Mouse (Mus musculus) spleen, adult 2 months (tissue): ENCODE data around the gene Clip1. TPM values are rescaled to one million over a fixed set of nuclear protein-coding genes. Genes with fewer than 3 reads are reported as not detected.
A peak's percentile ranks its signal among the peaks of the same experiment; 100 is the strongest.

Source experiments
- DNase-seq, 2 experiments: peaks; one replicate each; pipeline versions ENCODE4 v3.0.0 to v3.0.0-alpha.2; 2012 to 2021; ENCODE audit warnings: low spot score in 2 of 2, low read depth in 1 of 2
- H3K27ac ChIP-seq: fragments of 200-500 bp; 2 replicates; pipeline ENCODE4 v1.5.1; 2012; ENCODE audit warnings: low read length, inconsistent platforms; ENCODE audit not compliant: insufficient read depth
- H3K27me3 ChIP-seq: fragments of 200-500 bp; 2 replicates; pipeline ENCODE4 v1.6.1; 2012; ENCODE audit warnings: mild to moderate bottlenecking, moderate library complexity, low read length, inconsistent platforms; ENCODE audit not compliant: control insufficient read depth, insufficient read depth
- H3K36me3 ChIP-seq: fragments of 200-500 bp; 2 replicates; pipeline ENCODE4 v1.6.1; 2012; ENCODE audit warnings: mild to moderate bottlenecking, low read length, inconsistent platforms; ENCODE audit not compliant: control insufficient read depth, insufficient read depth
- H3K4me1 ChIP-seq: fragments of 200-500 bp; 2 replicates; pipeline ENCODE4 v1.6.1; 2011; ENCODE audit warnings: inconsistent platforms; ENCODE audit not compliant: control insufficient read depth, insufficient read depth, insufficient read length
- H3K4me3 ChIP-seq: fragments of 200-500 bp; 2 replicates; pipeline ENCODE4 v1.5.1; 2011; ENCODE audit warnings: mild to moderate bottlenecking, inconsistent platforms; ENCODE audit not compliant: insufficient read depth, insufficient read length; ENCODE audit errors: extremely low read depth
- CTCF ChIP-seq: fragments of 200-500 bp; IDR thresholded peaks from 2 replicates; pipeline ENCODE4 v1.5.1; 2011; ENCODE audit warnings: mild to moderate bottlenecking, inconsistent platforms; ENCODE audit not compliant: insufficient read depth, insufficient read length, insufficient replicate concordance; ENCODE audit errors: extremely low read depth
- POLR2A ChIP-seq: fragments of 200-500 bp; IDR thresholded peaks from 2 replicates; pipeline ENCODE4 v1.6.1; 2011; ENCODE audit warnings: low read depth, low read length, inconsistent platforms
- WGBS: fragments of 180-500 bp; shearing (Covaris S2); methylation state at CpG from one replicate; pipeline ENCODE4 v1.1.7; 2018; 5-methylcytosine and 5-hydroxymethylcytosine counted together
- polyA plus RNA-seq: library from polyadenylated mRNA; depleted of rRNA; stranded (reverse); fragments of >200 nt; gene quantifications from 2 replicates; pipeline ENCODE4 v1.2.3, GENCODE M21; 2012

Gene Clip1
- polyA plus RNA-seq, 1 experiment, result 11.4 TPM

DNA sequence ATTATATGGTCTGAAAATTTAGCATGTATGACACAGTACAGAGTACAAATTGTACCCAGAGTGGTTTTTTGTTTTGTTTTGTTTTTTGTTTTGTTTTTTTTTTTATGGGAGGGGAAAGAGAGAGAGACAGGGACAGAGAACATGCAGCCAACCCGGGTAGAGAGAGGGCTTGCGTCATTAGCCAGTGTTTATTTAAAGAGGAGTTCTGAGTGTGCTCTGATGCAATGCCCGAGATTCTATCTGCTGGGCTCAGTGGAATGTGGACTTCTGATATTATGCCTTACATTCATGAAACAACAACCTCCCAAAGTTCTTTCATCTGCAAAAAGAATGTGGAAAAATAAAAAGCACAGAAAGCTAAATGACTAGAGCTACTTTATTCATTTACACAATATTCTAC is 9.2 kb downstream of the Clip1 start:
- no peaks in the 10 kb centered on the region for H3K36me3 ChIP-seq
- TF ChIP-seq POLR2A (no peak), CTCF (no peak)
- no peak overlapping the region for H3K4me3 ChIP-seq
- H3K4me1 ChIP-seq, result peaks cover 5% of the 10 kb centered on the region; the same call in 1 of the 2 replicates
- 65% methylated on average over 3 of the region's 3 CpGs for WGBS
- no peak overlapping the region for H3K27ac ChIP-seq
- H3K27me3 ChIP-seq, result no peaks in the 10 kb centered on the region
- DNase-seq, result no peak

DNA sequence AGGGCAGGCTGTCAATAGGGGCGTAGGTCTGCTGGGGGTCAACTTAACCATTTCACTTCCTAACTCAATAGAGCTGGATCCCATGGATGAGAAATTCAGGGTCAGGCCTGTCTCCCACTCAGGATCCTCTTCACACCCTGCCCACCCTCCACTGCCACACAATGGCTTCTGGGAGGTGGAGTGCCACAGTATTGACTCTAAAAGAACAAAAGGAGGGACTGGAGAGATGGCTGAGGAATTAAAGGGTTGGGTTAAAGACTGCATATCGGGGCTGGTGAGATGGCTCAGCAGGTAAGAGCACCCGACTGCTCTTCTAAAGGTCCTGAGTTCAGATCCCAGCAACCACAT is 13.0 kb downstream of the Clip1 start:
- WGBS, result 92% methylated on average over 3 of the region's 3 CpGs
- H3K27me3 ChIP-seq, result no peaks in the 10 kb centered on the region
- H3K4me3 ChIP-seq, result no peak overlapping the region
- H3K36me3 ChIP-seq, result no peaks in the 10 kb centered on the region
- H3K4me1 ChIP-seq, result peaks cover 8% of the 10 kb centered on the region; the same call in 1 of the 2 replicates
- no peak for DNase-seq
- H3K27ac ChIP-seq, result 0 out of 2 replicates have a peak overlapping the region, but pooled peaks have one; percentile 2
- TF ChIP-seq POLR2A, result no peak
- TF ChIP-seq CTCF, result no peak

DNA sequence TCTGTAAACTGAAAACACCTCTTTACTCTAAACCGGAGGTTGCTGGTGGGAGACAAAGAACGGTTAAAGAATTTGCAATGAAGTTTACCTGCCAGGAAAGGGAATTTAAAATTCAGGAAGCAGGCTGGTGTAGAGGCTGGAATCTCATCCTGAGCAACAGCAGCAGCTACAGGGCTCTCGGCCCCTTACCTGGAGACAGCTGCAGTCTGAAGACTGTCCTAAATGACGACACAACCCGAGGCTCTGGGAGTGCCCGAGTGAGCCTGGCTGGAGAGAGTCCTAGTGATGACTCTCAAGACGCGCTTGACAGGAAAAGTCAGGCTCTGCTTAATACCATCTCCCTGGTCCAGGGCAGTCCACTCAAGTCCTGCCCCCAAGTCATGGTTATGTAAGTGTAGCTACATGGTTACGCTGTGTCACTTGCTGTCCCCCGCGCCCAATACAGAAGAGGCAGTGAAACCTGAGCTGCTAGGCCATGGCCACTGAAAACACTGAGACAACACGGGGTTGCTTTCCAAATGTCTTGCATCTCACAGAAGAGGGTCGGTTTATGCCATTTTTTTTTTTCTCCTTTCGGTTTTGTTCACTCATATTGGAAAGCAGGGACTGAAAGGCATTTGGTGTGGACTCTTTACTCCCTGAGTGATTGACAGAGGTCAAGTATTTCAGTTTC is 13.5 kb downstream of the Clip1 start:
- Histone ChIP-seq H3K4me1 (peaks cover 8% of the 10 kb centered on the region; the same call in 1 of the 2 replicates), H3K4me3 (peak overlapping the region; percentile 43; the same call in 1 of the 2 replicates), H3K27me3 (no peaks in the 10 kb centered on the region), H3K27ac (peak overlapping the region; percentile 2), H3K36me3 (no peaks in the 10 kb centered on the region)
- no peak for DNase-seq
- 19% methylated on average over 14 of the region's 14 CpGs for WGBS
- TF ChIP-seq POLR2A, result no peak
- no peak for TF ChIP-seq CTCF

DNA sequence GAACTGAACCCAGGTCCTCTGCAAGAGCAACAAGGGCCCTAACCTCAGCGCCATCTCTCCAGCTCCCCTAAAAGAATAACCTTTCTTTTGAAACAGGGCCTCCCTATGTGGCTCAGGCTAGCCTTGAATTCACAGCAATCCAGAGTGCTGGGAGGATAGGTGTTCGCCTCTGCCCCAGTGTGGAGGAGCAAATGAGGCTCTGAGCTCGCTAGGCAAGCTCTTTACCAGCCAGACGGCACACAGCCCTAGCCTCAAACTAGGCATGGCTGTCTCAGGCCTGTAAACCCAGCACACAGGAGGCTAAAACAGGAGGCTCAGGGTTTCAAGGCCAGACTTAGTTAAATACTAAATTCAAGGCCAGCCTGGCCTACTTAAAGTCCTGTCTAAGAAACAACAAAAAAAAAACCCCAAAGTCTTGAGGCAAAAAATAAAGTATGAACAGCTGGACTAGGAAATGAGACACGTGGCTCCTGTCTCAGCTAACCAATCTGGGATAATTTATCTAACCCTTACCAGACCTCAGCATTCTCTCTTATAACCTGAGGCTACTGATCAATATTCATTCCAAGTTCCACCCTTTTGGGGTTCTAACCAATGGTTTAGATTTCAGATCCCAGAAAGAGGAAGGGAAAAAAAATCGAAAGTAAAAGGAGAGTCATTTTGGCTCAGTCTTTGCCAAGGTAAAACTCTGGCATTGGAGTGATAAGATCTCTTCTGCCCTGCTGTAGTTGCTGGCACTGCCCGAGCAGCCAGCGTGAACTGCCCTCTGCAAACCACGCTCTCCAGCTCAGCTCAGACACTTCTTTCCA is 14.2 kb downstream of the Clip1 start:
- peak overlapping the region; percentile 43; the same call in 1 of the 2 replicates for H3K4me3 ChIP-seq
- no peaks in the 10 kb centered on the region for H3K36me3 ChIP-seq
- no peak for DNase-seq
- 42% methylated on average over 9 of the region's 9 CpGs for WGBS
- TF ChIP-seq POLR2A (no peak), CTCF (no peak)
- H3K27ac ChIP-seq, result peak overlapping the region; percentile 2; the same call in 1 of the 2 replicates
- peaks cover 8% of the 10 kb centered on the region; the same call in 1 of the 2 replicates for H3K4me1 ChIP-seq
- no peaks in the 10 kb centered on the region for H3K27me3 ChIP-seq

DNA sequence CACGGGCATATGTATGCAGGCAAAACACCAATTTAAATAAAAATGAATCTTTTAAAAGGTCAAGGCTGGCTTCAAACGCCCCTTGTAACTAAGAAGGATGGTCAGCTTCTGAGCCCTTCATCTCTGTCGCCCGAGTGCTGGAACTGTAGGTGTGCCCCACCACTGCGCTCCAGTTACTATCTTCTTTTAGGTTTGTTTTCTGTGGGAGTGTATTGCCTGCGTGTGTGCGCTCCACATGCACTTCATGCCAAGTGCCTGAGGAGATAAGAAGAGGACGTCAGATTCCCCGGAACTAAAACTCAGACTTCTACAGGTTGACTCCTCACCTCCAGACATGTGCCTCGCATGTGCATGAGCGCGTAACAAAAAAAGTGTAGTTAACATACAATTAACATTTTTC is 16.5 kb downstream of the Clip1 start:
- Histone ChIP-seq H3K27me3 (no peaks in the 10 kb centered on the region), H3K36me3 (no peaks in the 10 kb centered on the region), H3K4me1 (peaks cover 8% of the 10 kb centered on the region; the same call in 1 of the 2 replicates), H3K27ac (no peak overlapping the region), H3K4me3 (no peak overlapping the region)
- TF ChIP-seq CTCF (no peak), POLR2A (no peak)
- DNase-seq, result no peak
- 85% methylated on average over 12 of the region's 12 CpGs for WGBS

DNA sequence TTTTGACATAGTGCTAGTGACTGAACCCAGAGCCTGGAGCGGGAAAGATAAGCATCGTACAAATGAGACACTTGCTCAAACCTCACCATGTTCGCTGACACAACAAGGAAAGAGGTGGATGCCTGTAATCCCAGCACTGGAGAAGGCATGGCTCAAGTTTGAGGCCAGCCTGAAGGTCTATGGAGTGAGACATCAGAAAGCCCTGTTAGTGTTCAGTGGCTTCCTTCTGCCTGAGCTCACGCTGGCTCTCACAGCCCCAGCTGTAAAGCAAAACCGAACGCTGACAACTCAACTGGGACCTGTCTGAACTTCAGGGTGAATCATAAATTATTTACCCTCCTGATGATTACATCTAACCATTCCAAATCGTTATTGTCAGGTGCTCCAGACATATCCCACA is 18.5 kb downstream of the Clip1 start:
- Histone ChIP-seq H3K4me1 (peaks cover 2% of the 10 kb centered on the region; the same call in 1 of the 2 replicates), H3K27me3 (no peaks in the 10 kb centered on the region), H3K27ac (no peak overlapping the region), H3K36me3 (no peaks in the 10 kb centered on the region), H3K4me3 (no peak overlapping the region)
- TF ChIP-seq CTCF, result no peak
- no peak for TF ChIP-seq POLR2A
- DNase-seq, result no peak
- 80% methylated on average over 7 of the region's 7 CpGs for WGBS

DNA sequence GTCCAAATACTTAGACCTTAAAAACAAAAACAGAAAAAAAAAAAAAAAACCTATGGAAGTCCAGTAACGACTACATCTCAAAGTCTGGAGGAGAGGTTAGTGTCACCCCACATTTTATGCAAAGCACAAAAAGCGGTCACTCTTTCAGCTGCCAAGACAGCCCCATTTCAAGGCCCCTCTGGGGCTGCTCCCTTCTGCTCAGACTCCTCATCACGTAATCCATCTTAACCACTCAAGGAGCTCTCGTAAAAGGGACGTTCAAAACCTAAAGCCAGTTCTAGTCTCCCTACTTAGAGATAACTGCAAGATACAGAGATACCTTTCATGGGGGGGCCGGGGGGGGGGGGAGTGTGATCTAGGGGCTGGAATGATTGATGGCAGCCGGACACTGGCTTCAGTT is 20.1 kb downstream of the Clip1 start:
- TF ChIP-seq CTCF, result no peak
- TF ChIP-seq POLR2A, result no peak
- H3K4me1 ChIP-seq, result no peaks in the 10 kb centered on the region; the same call in 1 of the 2 replicates
- no peaks in the 10 kb centered on the region for H3K27me3 ChIP-seq
- no peak overlapping the region for H3K4me3 ChIP-seq
- no peak overlapping the region for H3K27ac ChIP-seq
- 86% methylated on average over 7 of the region's 7 CpGs for WGBS
- no peak for DNase-seq
- no peaks in the 10 kb centered on the region for H3K36me3 ChIP-seq
